Mouse (Mus musculus) lung, embryonic 15.5 days (tissue): ENCODE results near the gene Serac1. TPM values are rescaled to one million over a fixed set of nuclear protein-coding genes. Genes with fewer than 3 reads are reported as not detected.

Experiments used
- ATAC-seq: fragments of 200-750 bp; cut with Nextera tagmentation; 2 replicates; pipeline ENCODE4 v1.8.0; 2017; ENCODE audit warnings: moderate number of reproducible peaks, borderline replicate concordance; ENCODE audit not compliant: low FRiP score, low TSS enrichment; ENCODE audit errors: extremely low read depth
- H3K27ac ChIP-seq: fragments of 300-500 bp; sonication (generic); 2 replicates; pipeline ENCODE4 v1.5.1; 2015; ENCODE audit warnings: moderate library complexity, mild to moderate bottlenecking, inconsistent platforms
- H3K27me3 ChIP-seq: fragments of 300-500 bp; sonication (generic); 2 replicates; pipeline ENCODE4 v1.6.1; 2015; ENCODE audit warnings: inconsistent platforms
- H3K36me3 ChIP-seq: fragments of 300-500 bp; sonication (generic); 2 replicates; pipeline ENCODE4 v1.6.1; 2015; ENCODE audit warnings: inconsistent platforms
- H3K4me1 ChIP-seq: fragments of 300-500 bp; sonication (generic); 2 replicates; pipeline ENCODE4 v1.6.1; 2015; ENCODE audit warnings: inconsistent platforms
- H3K4me2 ChIP-seq: fragments of 300-500 bp; sonication (generic); 2 replicates; pipeline ENCODE4 v1.6.1; 2015; ENCODE audit warnings: inconsistent platforms, mild to moderate bottlenecking, moderate library complexity
- H3K4me3 ChIP-seq: fragments of 300-500 bp; sonication (generic); 2 replicates; pipeline ENCODE4 v1.5.1; 2015; ENCODE audit warnings: mild to moderate bottlenecking, inconsistent platforms
- H3K9ac ChIP-seq: fragments of 300-500 bp; sonication (generic); 2 replicates; pipeline ENCODE4 v1.6.1; 2015; ENCODE audit warnings: inconsistent platforms
- H3K9me3 ChIP-seq: fragments of 300-500 bp; sonication (generic); 2 replicates; pipeline ENCODE4 v1.6.1; 2016; ENCODE audit warnings: inconsistent platforms
- WGBS: fragments of 180-500 bp; shearing (Covaris S2); methylation state at CpG from one replicate; pipeline ENCODE4 v1.1.7; 2015; 5-methylcytosine and 5-hydroxymethylcytosine counted together
- polyA plus RNA-seq: library from polyadenylated mRNA; unstranded; fragments of >200 nt; fragmentation: Nextera tagmentation; extraction: Ambion mirVana; gene quantifications from 2 replicates; pipeline ENCODE4 v1.2.1, GENCODE M21; 2015

Gene Serac1
- polyA plus RNA-seq, 1 experiment from 2014 or later: 4.1 TPM

- Histone ChIP-seq H3K9ac (no peak overlapping the region), H3K4me3 (no peak overlapping the region), H3K27ac (no peak overlapping the region), H3K9me3 (no peaks in the 10 kb centered on the region), H3K4me2 (no peak overlapping the region), H3K27me3 (no peaks in the 10 kb centered on the region), H3K4me1 (peaks cover 12% of the 10 kb centered on the region), H3K36me3 (no peaks in the 10 kb centered on the region)
- ATAC-seq: no peak
- 64% methylated on average over 12 of the region's 12 CpGs for WGBS
Observed at GRCm38 (mm10) chr17:6017268-6017667, 62.3 kb downstream of the Serac1 start.

- Histone ChIP-seq H3K4me3 (no peak overlapping the region), H3K4me2 (no peak overlapping the region), H3K27me3 (no peaks in the 10 kb centered on the region), H3K4me1 (peaks cover 12% of the 10 kb centered on the region), H3K9ac (no peak overlapping the region), H3K36me3 (no peaks in the 10 kb centered on the region), H3K27ac (peak overlapping the region; percentile 37; the same call in 1 of the 2 replicates), H3K9me3 (no peaks in the 10 kb centered on the region)
- 43% methylated on average over 7 of the region's 7 CpGs for WGBS
- peak; percentile 76 for ATAC-seq
Observed at GRCm38 (mm10) chr17:6016213-6016780, 63.2 kb downstream of the Serac1 start.

GRCm38 (mm10) chr17:6014985-6015384, 64.6 kb downstream of the Serac1 start:
- no peaks in the 10 kb centered on the region for H3K36me3 ChIP-seq
- peaks cover 10% of the 10 kb centered on the region for H3K4me1 ChIP-seq
- no peak overlapping the region for H3K4me2 ChIP-seq
- 87% methylated on average over 4 of the region's 4 CpGs for WGBS
- no peak for ATAC-seq
- H3K4me3 ChIP-seq: no peak overlapping the region
- no peak overlapping the region for H3K9ac ChIP-seq
- H3K27me3 ChIP-seq: no peaks in the 10 kb centered on the region
- H3K27ac ChIP-seq: no peak overlapping the region
- H3K9me3 ChIP-seq: no peaks in the 10 kb centered on the region

- WGBS: 76% methylated on average over 4 of the region's 4 CpGs
Observed at GRCm38 (mm10) chr17:6013079-6013478, 66.5 kb downstream of the Serac1 start.

GRCm38 (mm10) chr17:6009606-6010005, 69.9 kb downstream of the Serac1 start:
- H3K27ac ChIP-seq: no peak overlapping the region
- H3K4me2 ChIP-seq: no peak overlapping the region
- H3K36me3 ChIP-seq: no peaks in the 10 kb centered on the region
- no peak overlapping the region for H3K4me3 ChIP-seq
- WGBS: 86% methylated on average over 4 of the region's 4 CpGs
- no peaks in the 10 kb centered on the region for H3K9me3 ChIP-seq
- H3K27me3 ChIP-seq: no peaks in the 10 kb centered on the region
- no peak overlapping the region for H3K9ac ChIP-seq
- peaks cover 41% of the 10 kb centered on the region for H3K4me1 ChIP-seq
- no peak for ATAC-seq

More at GRCm38 (mm10) chr17:6013079-6013478, 66.5 kb downstream of the Serac1 start:
- no peak overlapping the region for H3K9ac ChIP-seq
- peaks cover 21% of the 10 kb centered on the region for H3K4me1 ChIP-seq
- no peak overlapping the region for H3K4me2 ChIP-seq
- H3K9me3 ChIP-seq: no peaks in the 10 kb centered on the region
- H3K27ac ChIP-seq: no peak overlapping the region
- ATAC-seq: no peak
- H3K36me3 ChIP-seq: no peaks in the 10 kb centered on the region
- H3K27me3 ChIP-seq: no peaks in the 10 kb centered on the region
- no peak overlapping the region for H3K4me3 ChIP-seq

- H3K4me2 ChIP-seq: no peak overlapping the region
- H3K4me1 ChIP-seq: peaks cover 41% of the 10 kb centered on the region
- H3K9ac ChIP-seq: no peak overlapping the region
- no peak overlapping the region for H3K27ac ChIP-seq
- no peaks in the 10 kb centered on the region for H3K9me3 ChIP-seq
- H3K27me3 ChIP-seq: no peaks in the 10 kb centered on the region
- no peak overlapping the region for H3K4me3 ChIP-seq
- WGBS: 52% methylated on average over 11 of the region's 11 CpGs
- ATAC-seq: no peak
- no peaks in the 10 kb centered on the region for H3K36me3 ChIP-seq
Observed at GRCm38 (mm10) chr17:6008590-6008989, 71.0 kb downstream of the Serac1 start.

GRCm38 (mm10) chr17:6007902-6008301, 71.6 kb downstream of the Serac1 start:
- no peak overlapping the region for H3K4me2 ChIP-seq
- H3K36me3 ChIP-seq: no peaks in the 10 kb centered on the region
- H3K9me3 ChIP-seq: no peaks in the 10 kb centered on the region
- 71% methylated on average over 9 of the region's 9 CpGs for WGBS
- H3K4me1 ChIP-seq: peaks cover 41% of the 10 kb centered on the region
- H3K9ac ChIP-seq: no peak overlapping the region
- H3K27ac ChIP-seq: no peak overlapping the region
- H3K4me3 ChIP-seq: no peak overlapping the region
- ATAC-seq: no peak
- no peaks in the 10 kb centered on the region for H3K27me3 ChIP-seq

GRCm38 (mm10) chr17:6007101-6007780, 72.3 kb downstream of the Serac1 start:
- 89% methylated on average over 5 of the region's 5 CpGs for WGBS
- ATAC-seq: no peak
- Histone ChIP-seq H3K36me3 (no peaks in the 10 kb centered on the region), H3K9me3 (no peaks in the 10 kb centered on the region), H3K9ac (no peak overlapping the region), H3K4me2 (no peak overlapping the region), H3K4me1 (peaks cover 41% of the 10 kb centered on the region), H3K4me3 (no peak overlapping the region), H3K27ac (no peak overlapping the region), H3K27me3 (no peaks in the 10 kb centered on the region)

GRCm38 (mm10) chr17:6005638-6006471, 73.7 kb downstream of the Serac1 start:
- H3K9ac ChIP-seq: no peak overlapping the region
- peak; percentile 80 for ATAC-seq
- WGBS: 15% methylated on average over 14 of the region's 14 CpGs
- H3K4me3 ChIP-seq: no peak overlapping the region
- peak overlapping the region; percentile 93 for H3K27ac ChIP-seq
- H3K4me1 ChIP-seq: peaks cover 41% of the 10 kb centered on the region
- H3K4me2 ChIP-seq: peak overlapping the region; percentile 18; the same call in 1 of the 2 replicates
- H3K9me3 ChIP-seq: no peaks in the 10 kb centered on the region
- H3K27me3 ChIP-seq: no peaks in the 10 kb centered on the region
- no peaks in the 10 kb centered on the region for H3K36me3 ChIP-seq

GRCm38 (mm10) chr17:6005246-6005637, 74.3 kb downstream of the Serac1 start:
- peak overlapping the region; percentile 93 for H3K27ac ChIP-seq
- no peak overlapping the region for H3K9ac ChIP-seq
- no peaks in the 10 kb centered on the region for H3K27me3 ChIP-seq
- no peaks in the 10 kb centered on the region for H3K36me3 ChIP-seq
- no peak overlapping the region for H3K4me3 ChIP-seq
- ATAC-seq: peak; percentile 70
- peaks cover 41% of the 10 kb centered on the region for H3K4me1 ChIP-seq
- peak overlapping the region; percentile 18; the same call in 1 of the 2 replicates for H3K4me2 ChIP-seq
- WGBS: 13% methylated on average over 12 of the region's 14 CpGs
- no peaks in the 10 kb centered on the region for H3K9me3 ChIP-seq

GRCm38 (mm10) chr17:6003661-6004060, 75.9 kb downstream of the Serac1 start:
- Histone ChIP-seq H3K27ac (no peak overlapping the region), H3K4me2 (no peak overlapping the region), H3K9ac (no peak overlapping the region), H3K27me3 (no peaks in the 10 kb centered on the region), H3K36me3 (no peaks in the 10 kb centered on the region), H3K9me3 (no peaks in the 10 kb centered on the region), H3K4me3 (no peak overlapping the region), H3K4me1 (peaks cover 39% of the 10 kb centered on the region)
- WGBS: 85% methylated on average over 6 of the region's 6 CpGs
- ATAC-seq: no peak

GRCm38 (mm10) chr17:6002563-6002962, 77.0 kb downstream of the Serac1 start:
- no peak overlapping the region for H3K27ac ChIP-seq
- no peak for ATAC-seq
- H3K4me2 ChIP-seq: no peak overlapping the region
- H3K36me3 ChIP-seq: no peaks in the 10 kb centered on the region
- no peaks in the 10 kb centered on the region for H3K9me3 ChIP-seq
- WGBS: 94% methylated on average over 6 of the region's 6 CpGs
- H3K9ac ChIP-seq: no peak overlapping the region
- no peak overlapping the region for H3K4me3 ChIP-seq
- no peaks in the 10 kb centered on the region for H3K27me3 ChIP-seq
- H3K4me1 ChIP-seq: peaks cover 34% of the 10 kb centered on the region
